Mouse (Mus musculus) erythroblast, embryonic 14.5 days (primary cell): ENCODE results near the gene Myoc.

ENCODE experiments used
- GATA1 ChIP-seq: IDR thresholded peaks from 2 replicates; pipeline ENCODE4 v1.6.1; 2012; ENCODE audit warnings: low read length, inconsistent platforms, mixed read lengths
- TAL1 ChIP-seq: IDR thresholded peaks from 3 replicates; pipeline ENCODE4 v1.6.1; 2012; ENCODE audit warnings: low read length, inconsistent platforms, mixed read lengths

DNA sequence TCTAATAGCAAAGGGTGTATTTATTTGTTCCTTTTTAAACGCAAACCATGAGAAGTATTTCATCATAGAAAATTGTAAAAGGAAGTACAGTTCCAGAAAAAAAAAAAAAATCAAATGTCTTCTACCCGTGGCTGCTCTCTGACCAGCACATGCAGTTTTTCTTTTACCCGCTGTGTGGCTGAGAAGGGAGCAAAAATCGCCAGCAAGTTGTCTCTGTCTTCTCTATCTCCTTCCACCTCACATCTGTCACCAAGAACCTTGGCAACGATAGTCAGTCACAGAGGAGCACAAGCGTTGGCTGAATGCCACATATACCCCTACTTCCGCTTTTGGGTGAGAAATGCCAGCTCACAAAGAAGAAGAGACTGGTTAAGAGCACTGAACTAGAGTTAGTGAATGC lies 13.7 kb upstream of the Myoc start:
- TF ChIP-seq TAL1: no peak
- no peak for TF ChIP-seq GATA1
